ENCODE assay signal across 29 mouse cellular contexts in genomic region chr1:139025882-139026645, GRCm38 (mm10).
DNase-seq lines count a peak whose midpoint lies in the region; ATAC-seq and TF ChIP-seq lines count a peak whose summit lies in the region.
"Had no signal": no experiment of that assay in that cellular context is flagged by ENCODE, and none has a peak within 500 bp of the region (broad histone marks: within the 10 kb centered on the region; RNA-seq: fewer than 3 reads in every experiment).

No protein-coding gene starts in this region.

- no peaks in the 10 kb centered on the region for H3K36me3 ChIP-seq in forebrain, embryonic 11.5 days (ENCODE audit: control insufficient read depth, insufficient read depth, low read length)
- no peaks in the 10 kb centered on the region for H3K36me3 ChIP-seq in forebrain, postnatal 0 days (ENCODE audit: insufficient read depth)
- H3K36me3 ChIP-seq in hindbrain, embryonic 12.5 days = no peaks in the 10 kb centered on the region
- no peaks in the 10 kb centered on the region for H3K36me3 ChIP-seq in hindbrain, embryonic 14.5 days (replicated peaks; ENCODE audit: control insufficient read depth, insufficient read depth)
- no peaks in the 10 kb centered on the region for H3K36me3 ChIP-seq in midbrain, embryonic 13.5 days
- H3K36me3 ChIP-seq: hindbrain, embryonic 15.5 days; intestine, embryonic 15.5 days; limb, embryonic 13.5 days; liver, embryonic 12.5 days; neural tube, embryonic 15.5 days had no signal

- peaks cover 2% of the 10 kb centered on the region; the same call in 1 of the 2 replicates for H3K4me1 ChIP-seq in forebrain, embryonic 11.5 days (replicated peaks; ENCODE audit: control insufficient read depth, insufficient read depth, low read length)
- no peaks in the 10 kb centered on the region for H3K4me1 ChIP-seq in forebrain, postnatal 0 days (ENCODE audit: insufficient read depth)
- peaks cover 6% of the 10 kb centered on the region; the same call in 1 of the 2 replicates for H3K4me1 ChIP-seq in hindbrain, embryonic 12.5 days
- peaks cover 7% of the 10 kb centered on the region; the same call in 1 of the 2 replicates for H3K4me1 ChIP-seq in hindbrain, embryonic 14.5 days (replicated peaks; ENCODE audit: control insufficient read depth, insufficient read depth, low read length)
- H3K4me1 ChIP-seq in midbrain, embryonic 13.5 days (replicated peaks) = peaks cover 30% of the 10 kb centered on the region
- H3K4me1 ChIP-seq: hindbrain, embryonic 15.5 days; intestine, embryonic 15.5 days; limb, embryonic 13.5 days; neural tube, embryonic 15.5 days had no signal

- no peak overlapping the region for H3K4me2 ChIP-seq in forebrain, embryonic 11.5 days (ENCODE audit: low read depth, low read length, severe bottlenecking)
- H3K4me2 ChIP-seq in forebrain, postnatal 0 days (ENCODE audit: low read depth) = no peak overlapping the region
- H3K4me2 ChIP-seq in hindbrain, embryonic 12.5 days (replicated peaks) = no peak overlapping the region
- no peak overlapping the region for H3K4me2 ChIP-seq in hindbrain, embryonic 14.5 days (replicated peaks)
- H3K4me2 ChIP-seq in midbrain, embryonic 13.5 days (replicated peaks) = no peak overlapping the region; the same call in 1 of the 2 replicates
- H3K4me2 ChIP-seq: hindbrain, embryonic 15.5 days; intestine, embryonic 15.5 days; limb, embryonic 13.5 days; liver, embryonic 12.5 days; neural tube, embryonic 15.5 days had no signal

- H3K27me3 ChIP-seq in forebrain, embryonic 11.5 days (ENCODE audit: control insufficient read depth, insufficient read depth, low read length) = no peaks in the 10 kb centered on the region
- H3K27me3 ChIP-seq in forebrain, postnatal 0 days (ENCODE audit: insufficient read depth, low read length) = no peaks in the 10 kb centered on the region
- H3K27me3 ChIP-seq in hindbrain, embryonic 12.5 days = no peaks in the 10 kb centered on the region
- H3K27me3 ChIP-seq in hindbrain, embryonic 14.5 days (ENCODE audit: control insufficient read depth, insufficient read depth, low read length) = no peaks in the 10 kb centered on the region
- H3K27me3 ChIP-seq in midbrain, embryonic 13.5 days = no peaks in the 10 kb centered on the region
- H3K27me3 ChIP-seq: hindbrain, embryonic 15.5 days; intestine, embryonic 15.5 days; limb, embryonic 13.5 days; liver, embryonic 12.5 days; megakaryocyte, embryonic 14.5 days; neural tube, embryonic 15.5 days had no signal

- DNase-seq in forebrain, embryonic 11.5 days (ENCODE audit: low spot score) = no peak
- no peak for DNase-seq in forebrain, postnatal 0 days
- DNase-seq in hindbrain, embryonic 14.5 days (ENCODE audit: low spot score) = no peak
- DNase-seq in retina, postnatal 1 day = peak; percentile 46
- no peak for DNase-seq in cerebellum, adult 18-20 months
- no peak for DNase-seq in cerebellum, adult 9-11 months
- DNase-seq: adrenal gland, postnatal 10 days; cerebellum, adult 11 months; cerebellum, postnatal 10 days; gastrocnemius, postnatal 14 days; heart, postnatal 14 days; kidney, adult 2 months; kidney, postnatal 4 days; liver, postnatal 0 days; lung, postnatal 4 days; right cerebral cortex, postnatal 4 days; thymus, adult 2 months; thymus, postnatal 36 days had no signal

- ATAC-seq in forebrain, embryonic 11.5 days (replicated peaks; ENCODE audit: low FRiP score) = peak; percentile 78
- ATAC-seq in forebrain, postnatal 0 days = no peak
- peak; percentile 70; the same call in 1 of the 2 replicates for ATAC-seq in hindbrain, embryonic 12.5 days (ENCODE audit: low FRiP score)
- ATAC-seq in hindbrain, embryonic 14.5 days (ENCODE audit: low FRiP score) = no peak
- ATAC-seq in midbrain, embryonic 13.5 days = peak; percentile 92
- ATAC-seq: intestine, embryonic 15.5 days; liver, embryonic 12.5 days; liver, postnatal 0 days had no signal

- no peak overlapping the region for H3K4me3 ChIP-seq in forebrain, embryonic 11.5 days (ENCODE audit: low read depth, low read length)
- H3K4me3 ChIP-seq in forebrain, postnatal 0 days (ENCODE audit: low read depth, low read length) = no peak overlapping the region
- no peak overlapping the region for H3K4me3 ChIP-seq in hindbrain, embryonic 12.5 days
- no peak overlapping the region for H3K4me3 ChIP-seq in hindbrain, embryonic 14.5 days (replicated peaks; ENCODE audit: low read length)
- H3K4me3 ChIP-seq in midbrain, embryonic 13.5 days (replicated peaks) = no peak overlapping the region
- H3K4me3 ChIP-seq: erythroblast, embryonic 14.5 days; hindbrain, embryonic 15.5 days; intestine, embryonic 15.5 days; limb, embryonic 13.5 days; liver, embryonic 12.5 days; megakaryocyte, embryonic 14.5 days; neural tube, embryonic 15.5 days had no signal

- H3K9ac ChIP-seq in forebrain, embryonic 11.5 days (ENCODE audit: low read length) = no peak overlapping the region
- no peak overlapping the region for H3K9ac ChIP-seq in forebrain, postnatal 0 days
- no peak overlapping the region for H3K9ac ChIP-seq in hindbrain, embryonic 12.5 days
- H3K9ac ChIP-seq in hindbrain, embryonic 14.5 days = no peak overlapping the region
- no peak overlapping the region for H3K9ac ChIP-seq in midbrain, embryonic 13.5 days (replicated peaks)
- H3K9ac ChIP-seq: hindbrain, embryonic 15.5 days; intestine, embryonic 15.5 days; limb, embryonic 13.5 days; liver, embryonic 12.5 days; liver, postnatal 0 days; neural tube, embryonic 15.5 days had no signal

- 35% methylated on average over 8 of the region's 8 CpGs for WGBS in forebrain, embryonic 11.5 days
- 37% methylated on average over 8 of the region's 8 CpGs for WGBS in forebrain, postnatal 0 days
- WGBS in hindbrain, embryonic 12.5 days = 61% methylated on average over 8 of the region's 8 CpGs
- 47% methylated on average over 8 of the region's 8 CpGs for WGBS in hindbrain, embryonic 14.5 days
- 29% methylated on average over 8 of the region's 8 CpGs for WGBS in midbrain, embryonic 13.5 days

- H3K27ac ChIP-seq in forebrain, embryonic 11.5 days (ENCODE audit: low read depth, low read length) = no peak overlapping the region
- H3K27ac ChIP-seq in forebrain, postnatal 0 days (ENCODE audit: low read depth, low read length) = no peak overlapping the region
- peak overlapping the region; percentile 23; the same call in 1 of the 2 replicates for H3K27ac ChIP-seq in hindbrain, embryonic 12.5 days
- no peak overlapping the region for H3K27ac ChIP-seq in hindbrain, embryonic 14.5 days
- peak overlapping the region; percentile 63 for H3K27ac ChIP-seq in midbrain, embryonic 13.5 days
- H3K27ac ChIP-seq: hindbrain, embryonic 15.5 days; intestine, embryonic 15.5 days; kidney, postnatal 0 days; limb, embryonic 13.5 days; liver, embryonic 12.5 days; neural tube, embryonic 15.5 days had no signal

- H3K9me3 ChIP-seq in forebrain, embryonic 11.5 days (ENCODE audit: control insufficient read depth, low read length) = no peaks in the 10 kb centered on the region
- H3K9me3 ChIP-seq in forebrain, postnatal 0 days (ENCODE audit: low read length) = no peaks in the 10 kb centered on the region
- H3K9me3 ChIP-seq in hindbrain, embryonic 12.5 days (replicated peaks) = no peaks in the 10 kb centered on the region
- H3K9me3 ChIP-seq in hindbrain, embryonic 14.5 days (ENCODE audit: control insufficient read depth, low read length) = no peaks in the 10 kb centered on the region
- no peaks in the 10 kb centered on the region for H3K9me3 ChIP-seq in midbrain, embryonic 13.5 days
- H3K9me3 ChIP-seq: G1E; hindbrain, embryonic 15.5 days; intestine, embryonic 15.5 days; limb, embryonic 13.5 days; liver, embryonic 12.5 days; megakaryocyte, embryonic 14.5 days; neural tube, embryonic 15.5 days had no signal

- no peak for TF ChIP-seq CTCF in forebrain, postnatal 0 days (IDR thresholded peaks at IDR 0.05; ENCODE audit: low read depth)

Comparison
In these comparisons a context has a peak if more than half of its experiments do, and no peak if none do; other contexts are left out.
1. ATAC-seq: peak in forebrain, embryonic 11.5 days (single experiment), hindbrain, embryonic 12.5 days (single experiment) and midbrain, embryonic 13.5 days (single experiment); none in forebrain, postnatal 0 days (single experiment) and hindbrain, embryonic 14.5 days (single experiment).
2. H3K27ac ChIP-seq: peak in hindbrain, embryonic 12.5 days (single experiment) and midbrain, embryonic 13.5 days (single experiment); none in forebrain, embryonic 11.5 days (single experiment), forebrain, postnatal 0 days (single experiment) and hindbrain, embryonic 14.5 days (single experiment).